Mouse (Mus musculus) leukemia stem cell, adult 10-12 weeks (primary cell): ENCODE results near the gene Mknk1. TPM values are rescaled to one million over a fixed set of nuclear protein-coding genes. Genes with fewer than 3 reads are reported as not detected.

Experiments used
- polyA plus RNA-seq: library from polyadenylated mRNA; stranded (reverse); fragments of >175 nt; gene quantifications from 2 replicates; pipeline ENCODE4 v1.2.3, GENCODE M21; 2012; ENCODE audit warnings: low replicate concordance

The Mknk1 gene
- polyA plus RNA-seq, result 22.0 and 87.7 TPM in 2 replicates

GRCm38 (mm10) chr4:115838696-115839641 lies at the start of gene Mknk1:
Gene Mknk1, plus strand, starts transcription at chr4:115839198.

GRCm38 (mm10) chr4:115827888-115828571 lies 11.0 kb upstream of the Mknk1 start, which contains the start of gene Mob3c:
Gene Mob3c, plus strand, starts transcription at chr4:115828092.

GRCm38 (mm10) chr4:115884022-115884421 lies 45.0 kb downstream of the Mknk1 start, which contains the start of gene Kncn:
Gene Kncn, plus strand, starts transcription at chr4:115884400.

GRCm38 (mm10) chr4:115890553-115890952 lies 51.6 kb downstream of the Mknk1 start, which contains the start of gene 6430628N08Rik:
Gene 6430628N08Rik, plus strand, starts transcription at chr4:115890665.

Other genes starting within 250 kb of the Mknk1 start
- gene Cyp4a32, start 238.2 kb upstream of the Mknk1 start, polyA plus RNA-seq, result not detected in 2 replicates
- gene Cyp4b1, start 191.5 kb upstream of the Mknk1 start, polyA plus RNA-seq, result 1.5 TPM in 1 of 2 replicates, not detected in the other
- gene Efcab14, start 101.5 kb upstream of the Mknk1 start, polyA plus RNA-seq, result 14.8 and 29.5 TPM in 2 replicates
- gene Tex38, start 58.2 kb upstream of the Mknk1 start, polyA plus RNA-seq, result not detected in 2 replicates
- gene Atpaf1, start 54.4 kb upstream of the Mknk1 start, polyA plus RNA-seq, result 10.3 and 13.7 TPM in 2 replicates
- 11.1 and 14.7 TPM in 2 replicates for gene Mob3c, start 11.1 kb upstream of the Mknk1 start, polyA plus RNA-seq
- gene Kncn, start 45.2 kb downstream of the Mknk1 start, polyA plus RNA-seq, result not detected in 2 replicates
- gene 6430628N08Rik, start 51.5 kb downstream of the Mknk1 start, polyA plus RNA-seq, result not detected in 2 replicates
- not detected in 2 replicates for gene Dmbx1, start 100.7 kb downstream of the Mknk1 start, polyA plus RNA-seq
- 7.7 and 12.1 TPM in 2 replicates for gene Faah, start 178.7 kb downstream of the Mknk1 start, polyA plus RNA-seq
- 0.11 and 0.38 TPM in 2 replicates for gene Nsun4, start 214.7 kb downstream of the Mknk1 start, polyA plus RNA-seq
- 12.3 and 45.2 TPM in 2 replicates for gene Uqcrh, start 235.9 kb downstream of the Mknk1 start, polyA plus RNA-seq
- gene Lrrc41, start 236.1 kb downstream of the Mknk1 start, polyA plus RNA-seq, result 30.1 and 62.6 TPM in 2 replicates